Mouse (Mus musculus): ENCODE measurements around the gene Atat1. TPM values are rescaled to one million over a fixed set of nuclear protein-coding genes. Genes with fewer than 3 reads are reported as not detected.

The Atat1 gene
- polyA plus RNA-seq, 1 experiment from 2014 or later: 422 TPM

GRCm38 (mm10) chr17:35850974-35851373 lies 58.9 kb downstream of the Atat1 start:
- H3K4me3 ChIP-seq: no peak overlapping the region
- 89% methylated on average over 3 of the region's 3 CpGs for WGBS
- no peak overlapping the region for H3K9ac ChIP-seq
- no peak overlapping the region for H3K4me2 ChIP-seq
- no peaks in the 10 kb centered on the region for H3K9me3 ChIP-seq
- no peaks in the 10 kb centered on the region for H3K4me1 ChIP-seq (replicated peaks)
- peaks cover 58% of the 10 kb centered on the region for H3K36me3 ChIP-seq
- no peak overlapping the region for H3K27ac ChIP-seq (replicated peaks)
- ATAC-seq (ENCODE audit: low FRiP score, low read depth): no peak
- no peaks in the 10 kb centered on the region for H3K27me3 ChIP-seq

- H3K4me2 ChIP-seq: no peak overlapping the region
- no peak overlapping the region for H3K27ac ChIP-seq (replicated peaks)
- H3K4me3 ChIP-seq: no peak overlapping the region
- no peak overlapping the region for H3K9ac ChIP-seq
- no peaks in the 10 kb centered on the region for H3K9me3 ChIP-seq
- ATAC-seq (ENCODE audit: low FRiP score, low read depth): no peak
- H3K4me1 ChIP-seq (replicated peaks): no peaks in the 10 kb centered on the region
- H3K36me3 ChIP-seq: peaks cover 62% of the 10 kb centered on the region
- WGBS: 53% methylated on average over 1 of the region's 1 CpGs
- H3K27me3 ChIP-seq: no peaks in the 10 kb centered on the region
These were observed 61.8 kb downstream of the Atat1 start for GRCm38 (mm10) chr17:35848112-35848511.

MicroRNAs within 50 kb of the gene (microRNA counts, 519-probe panel; counts per million panel counts)
- not detected for microRNA mmu-miR-1894-3p
- not detected for microRNA mmu-miR-1894-5p

Small RNAs within 50 kb of the gene (microRNA-seq; reads per million reads assigned to microRNA genes)
- gene Gm28033: not detected
- not detected for gene Mir1894

Other genes with a start within 250 kb of the Atat1 start
- 15.9 and 17.8 TPM in 2 replicates for gene Vars2, start 242.5 kb downstream of the Atat1 start, polyA plus RNA-seq (2015; fragmentation: Nextera tagmentation; extraction: Ambion mirVana)
- 23.7 and 24.8 TPM in 2 replicates for gene Gtf2h4, start 236.3 kb downstream of the Atat1 start, polyA plus RNA-seq (2015; fragmentation: Nextera tagmentation; extraction: Ambion mirVana)
- gene Ddr1, start 205.5 kb downstream of the Atat1 start, polyA plus RNA-seq (2015; fragmentation: Nextera tagmentation; extraction: Ambion mirVana): 106 and 110 TPM in 2 replicates
- 12.7 and 16.3 TPM in 2 replicates for gene Ier3, start 88.4 kb downstream of the Atat1 start, polyA plus RNA-seq (2015; fragmentation: Nextera tagmentation; extraction: Ambion mirVana)
- 111 and 116 TPM in 2 replicates for gene Flot1, start 86.8 kb downstream of the Atat1 start, polyA plus RNA-seq (2015; fragmentation: Nextera tagmentation; extraction: Ambion mirVana)
- gene Tubb5, start 71.8 kb downstream of the Atat1 start, polyA plus RNA-seq (2015; fragmentation: Nextera tagmentation; extraction: Ambion mirVana): 1,681 and 1,706 TPM in 2 replicates
- 10.0 and 10.5 TPM in 2 replicates for gene Mdc1, start 68.6 kb downstream of the Atat1 start, polyA plus RNA-seq (2015; fragmentation: Nextera tagmentation; extraction: Ambion mirVana)
- 22.1 and 22.6 TPM in 2 replicates for gene Nrm, start 48.8 kb downstream of the Atat1 start, polyA plus RNA-seq (2015; fragmentation: Nextera tagmentation; extraction: Ambion mirVana)
- gene Ppp1r18, start 44.5 kb downstream of the Atat1 start, polyA plus RNA-seq (2015; fragmentation: Nextera tagmentation; extraction: Ambion mirVana): 21.1 and 24.7 TPM in 2 replicates
- 30.8 and 32.4 TPM in 2 replicates for gene Dhx16, start 30.3 kb downstream of the Atat1 start, polyA plus RNA-seq (2015; fragmentation: Nextera tagmentation; extraction: Ambion mirVana)
- gene 2310061I04Rik, start 12.6 kb downstream of the Atat1 start, polyA plus RNA-seq (2015; fragmentation: Nextera tagmentation; extraction: Ambion mirVana): 63.7 and 68.6 TPM in 2 replicates
- 57.0 and 59.1 TPM in 2 replicates for gene Mrps18b, start 6.3 kb upstream of the Atat1 start, polyA plus RNA-seq (2015; fragmentation: Nextera tagmentation; extraction: Ambion mirVana)
- gene Ppp1r10, start 6.4 kb upstream of the Atat1 start, polyA plus RNA-seq (2015; fragmentation: Nextera tagmentation; extraction: Ambion mirVana): 41.1 and 43.0 TPM in 2 replicates
- 76.1 and 81.0 TPM in 2 replicates for gene Abcf1, start 59.7 kb upstream of the Atat1 start, polyA plus RNA-seq (2015; fragmentation: Nextera tagmentation; extraction: Ambion mirVana)
- 62.7 and 65.5 TPM in 2 replicates for gene Gnl1, start 69.8 kb upstream of the Atat1 start, polyA plus RNA-seq (2015; fragmentation: Nextera tagmentation; extraction: Ambion mirVana)
- gene Prr3, start 70.2 kb upstream of the Atat1 start, polyA plus RNA-seq (2015; fragmentation: Nextera tagmentation; extraction: Ambion mirVana): 89.0 and 92.9 TPM in 2 replicates
- 9.0 and 9.9 TPM in 2 replicates for gene H2-T24, start 110.5 kb upstream of the Atat1 start, polyA plus RNA-seq (2015; fragmentation: Nextera tagmentation; extraction: Ambion mirVana)
- gene H2-T23, start 122.8 kb upstream of the Atat1 start, polyA plus RNA-seq (2015; fragmentation: Nextera tagmentation; extraction: Ambion mirVana): 4.8 and 6.6 TPM in 2 replicates
- 7.4 and 7.9 TPM in 2 replicates for gene H2-T22, start 132.7 kb upstream of the Atat1 start, polyA plus RNA-seq (2015; fragmentation: Nextera tagmentation; extraction: Ambion mirVana)
- gene Gm6034, start 132.9 kb upstream of the Atat1 start, polyA plus RNA-seq (2015; fragmentation: Nextera tagmentation; extraction: Ambion mirVana): not detected in 2 replicates
- gene Gm11127, start 148.3 kb upstream of the Atat1 start, polyA plus RNA-seq (2015; fragmentation: Nextera tagmentation; extraction: Ambion mirVana): not detected in 2 replicates
- not detected in 2 replicates for gene Gm19684, start 211.6 kb upstream of the Atat1 start, polyA plus RNA-seq (2015; fragmentation: Nextera tagmentation; extraction: Ambion mirVana)
- gene Gm7030, start 219.3 kb upstream of the Atat1 start, polyA plus RNA-seq (2015; fragmentation: Nextera tagmentation; extraction: Ambion mirVana): not detected in 2 replicates